ENCODE assay signal across 15 mouse cellular contexts in genomic region chr4:57279229-57279628, GRCm38 (mm10). TPM values are rescaled to one million over a fixed set of nuclear protein-coding genes. Genes with fewer than 3 reads are reported as not detected.
DNase-seq lines count a peak whose midpoint lies in the region; ATAC-seq lines count a peak whose summit lies in the region.
"Had no signal": no experiment of that assay in that cellular context is flagged by ENCODE, and none has a peak within 500 bp of the region (broad histone marks: within the 10 kb centered on the region; RNA-seq: fewer than 3 reads in every experiment).

No protein-coding gene starts in this region.

- no peaks in the 10 kb centered on the region for H3K9me3 ChIP-seq in heart, embryonic 10.5 days
- H3K9me3 ChIP-seq in kidney, embryonic 16.5 days (ENCODE audit: low read length): no peaks in the 10 kb centered on the region
- H3K9me3 ChIP-seq: forebrain, embryonic 13.5 days; neural tube, embryonic 12.5 days; stomach, embryonic 15.5 days had no signal

- DNase-seq in heart, adult 8-10 months (ENCODE audit: low spot score): peak; percentile 35
- DNase-seq in heart, embryonic 10.5 days (ENCODE audit: low spot score): no peak
- DNase-seq in R1 (ENCODE audit: low read depth, low spot score): peak; percentile 98
- peak; percentile 23 to 30 for DNase-seq in natural killer cell, adult 2 months (ENCODE audit: low spot score in 2 of 2)
- DNase-seq in cerebellum, postnatal 4 days (ENCODE audit: low spot score in 2 of 2): no peak
- no peak for DNase-seq in spleen, postnatal 36 days (ENCODE audit: low spot score in 2 of 2)
- DNase-seq: cerebellum, adult 9-10 months had no signal

- no peaks in the 10 kb centered on the region for H3K27me3 ChIP-seq in heart, embryonic 10.5 days (ENCODE audit: insufficient read depth, poor library complexity, severe bottlenecking)
- no peaks in the 10 kb centered on the region for H3K27me3 ChIP-seq in kidney, embryonic 16.5 days (ENCODE audit: insufficient read depth, low read length)
- H3K27me3 ChIP-seq: forebrain, embryonic 13.5 days; neural tube, embryonic 12.5 days; Patski; stomach, embryonic 15.5 days had no signal

- peak overlapping the region; percentile 13; the same call in 1 of the 2 replicates for H3K4me2 ChIP-seq in kidney, embryonic 16.5 days (replicated peaks; ENCODE audit: low read depth, low read length)
- H3K4me2 ChIP-seq: forebrain, embryonic 13.5 days; neural tube, embryonic 12.5 days; stomach, embryonic 15.5 days had no signal

- no peaks in the 10 kb centered on the region for H3K36me3 ChIP-seq in heart, embryonic 10.5 days
- H3K36me3 ChIP-seq in kidney, embryonic 16.5 days (ENCODE audit: insufficient read depth, low read length): no peaks in the 10 kb centered on the region
- H3K36me3 ChIP-seq: neural tube, embryonic 12.5 days; stomach, embryonic 15.5 days had no signal

- H3K4me3 ChIP-seq in heart, embryonic 10.5 days: no peak overlapping the region
- no peak overlapping the region for H3K4me3 ChIP-seq in kidney, embryonic 16.5 days (ENCODE audit: low read length)
- H3K4me3 ChIP-seq: forebrain, embryonic 13.5 days; neural tube, embryonic 12.5 days; stomach, embryonic 15.5 days had no signal

- no peak overlapping the region for H3K27ac ChIP-seq in heart, embryonic 10.5 days
- peak overlapping the region; percentile 65 for H3K27ac ChIP-seq in kidney, embryonic 16.5 days (ENCODE audit: low read length)
- H3K27ac ChIP-seq: forebrain, embryonic 13.5 days; hindbrain, postnatal 0 days; liver, embryonic 14.5 days; neural tube, embryonic 12.5 days; stomach, embryonic 15.5 days had no signal

- H3K4me1 ChIP-seq in heart, embryonic 10.5 days: peaks cover 9% of the 10 kb centered on the region; the same call in 1 of the 2 replicates
- peaks cover 38% of the 10 kb centered on the region for H3K4me1 ChIP-seq in kidney, embryonic 16.5 days (ENCODE audit: insufficient read depth, low read length)
- H3K4me1 ChIP-seq: neural tube, embryonic 12.5 days had no signal

- peak; percentile 46; the same call in 1 of the 2 replicates for ATAC-seq in kidney, embryonic 16.5 days (ENCODE audit: low FRiP score, low TSS enrichment)
- ATAC-seq in megakaryocyte progenitor cell, adult 5-6 weeks (replicated peaks; ENCODE audit: poor library complexity): no peak
- ATAC-seq: forebrain, embryonic 13.5 days; hindbrain, postnatal 0 days; Patski had no signal

- WGBS in heart, embryonic 10.5 days: 44% methylated on average over 8 of the region's 8 CpGs
- 7% methylated on average over 8 of the region's 8 CpGs for WGBS in kidney, embryonic 16.5 days

- H3K9ac ChIP-seq in kidney, embryonic 16.5 days (replicated peaks; ENCODE audit: low read length): no peak overlapping the region
- H3K9ac ChIP-seq: forebrain, embryonic 13.5 days; liver, embryonic 14.5 days; neural tube, embryonic 12.5 days; stomach, embryonic 15.5 days had no signal

RNA-seq across cellular contexts. Expression of gene Ptpn3, which starts 22.4 kb away (rescaled TPM):
- 10 to 100 TPM; 37.5 to 55.7 (median 44.6) TPM for total RNA-seq in heart, adult 8-10 months (2022)
- 0.90 and 1.7 TPM in 2 replicates for polyA plus RNA-seq in heart, embryonic 10.5 days (2016; fragmentation: Nextera tagmentation; extraction: Ambion mirVana)
- 9.0 and 9.3 TPM in 2 replicates for polyA plus RNA-seq in kidney, embryonic 16.5 days (2015; fragmentation: Nextera tagmentation; extraction: Ambion mirVana)
- total RNA-seq in megakaryocyte progenitor cell, adult 5-6 weeks (2015): 1.8 and 2.6 TPM in 2 replicates
- 2.2 and 3.9 TPM in 2 replicates for total RNA-seq in megakaryocyte progenitor cell, adult 5-6 weeks (2017)

Comparison
In these comparisons a context has a peak if more than half of its experiments do, and no peak if none do; other contexts are left out.
1. DNase-seq: peak in heart, adult 8-10 months (single experiment), R1 (single experiment) and natural killer cell, adult 2 months (2 of 2); none in heart, embryonic 10.5 days (single experiment), cerebellum, postnatal 4 days (0 of 2) and spleen, postnatal 36 days (0 of 2).
2. RNA of gene Ptpn3, which starts 22.4 kb away (total RNA-seq): 37.5 to 55.7 TPM in heart, adult 8-10 months; 1.8 to 3.9 TPM in megakaryocyte progenitor cell, adult 5-6 weeks; every median in the first group is over 4 times any median in the second.